Mouse (Mus musculus): ENCODE data around the gene Hectd3.

Gene Hectd3

DNA sequence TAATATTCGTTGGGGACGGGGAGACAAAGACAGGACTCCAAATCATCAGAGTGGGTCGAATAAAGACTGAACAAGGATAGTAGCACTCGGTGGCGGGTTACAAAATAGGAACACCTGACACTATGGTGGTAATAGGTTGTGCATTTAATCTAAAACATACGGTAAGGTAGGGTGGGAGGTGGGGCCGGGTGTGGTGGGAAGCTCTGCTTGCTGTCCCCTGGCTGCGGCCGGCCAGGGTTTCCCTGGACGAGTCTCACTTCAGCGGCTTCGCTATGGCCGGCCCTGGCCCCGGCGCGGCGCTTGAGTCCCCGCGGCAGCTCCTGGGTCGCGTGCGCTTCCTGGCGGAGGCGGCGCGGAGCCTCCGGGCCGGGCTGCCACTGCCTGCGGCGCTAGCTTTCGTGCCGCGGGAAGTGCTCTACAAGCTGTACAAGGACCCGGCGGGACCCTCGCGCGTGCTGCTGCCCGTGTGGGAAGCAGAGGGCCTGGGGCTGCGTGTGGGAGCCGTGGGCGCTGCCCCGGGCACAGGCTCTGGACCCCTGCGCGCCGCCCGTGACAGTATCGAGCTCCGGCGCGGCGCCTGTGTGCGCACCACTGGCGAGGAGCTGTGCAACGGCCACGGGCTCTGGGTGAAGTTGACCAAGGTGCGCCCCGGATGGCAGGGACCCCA is at the start of gene Hectd3:
Hectd3 (plus strand) TSS at position 187 of the 667 bp plus-strand sequence.
- in situ Hi-C loops (cut with MboI; ENCODE audit: low pct_unique_long_range_greater_than_20kb in 1 of 2, low sequenced_read_pairs in 2 of 2, unreplicated experiment in 1 of 2) = loop anchor here in 1 of 2 experiments (25.0 kb wide), 1 partner anchor 283 kb away; the partner anchor contains the start of genes Ccdc163, Mmachc and Tesk2

DNA sequence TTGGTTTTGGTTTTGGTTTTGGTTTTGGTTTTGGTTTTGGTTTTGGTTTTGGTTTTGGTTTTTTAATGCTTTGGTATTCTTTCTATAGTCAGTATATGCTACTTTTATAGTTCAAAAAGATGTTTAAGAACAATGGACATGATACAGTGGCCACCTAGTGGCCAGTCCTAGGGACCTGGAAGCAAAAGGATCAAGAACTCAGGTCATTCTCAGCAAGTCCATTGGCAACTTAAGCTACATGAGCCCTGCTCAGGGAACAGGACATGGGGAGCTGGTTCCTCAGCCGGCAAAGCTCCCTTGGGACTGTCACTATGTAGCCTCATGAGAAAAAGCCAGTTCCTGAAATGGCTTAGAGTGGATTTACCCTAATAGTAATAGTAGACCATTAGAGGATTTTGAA is 43.5 kb upstream of the Hectd3 start:
- in situ Hi-C loops (cut with MboI; ENCODE audit: low pct_unique_long_range_greater_than_20kb in 1 of 2, low sequenced_read_pairs in 2 of 2, unreplicated experiment in 1 of 2) = no loop called here

DNA sequence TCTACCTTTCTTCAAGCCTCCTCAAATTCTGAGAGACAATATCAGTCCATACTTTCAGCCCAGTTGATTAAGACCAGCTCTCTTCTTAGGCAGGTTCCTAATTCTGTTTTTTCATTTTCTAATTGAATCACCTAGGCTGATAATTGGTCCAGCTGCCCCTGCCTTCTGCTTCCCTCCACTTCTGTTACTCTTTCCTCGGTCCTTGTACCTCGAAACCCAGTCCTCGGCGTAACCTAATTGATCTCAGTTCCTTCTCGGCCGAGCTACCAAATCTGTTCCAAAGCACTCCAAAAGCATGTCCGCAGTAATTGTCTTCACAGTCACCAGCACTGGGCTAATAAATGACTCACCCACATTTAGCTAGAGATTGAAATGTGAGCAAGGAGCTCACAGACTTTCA is 40.2 kb upstream of the Hectd3 start:
- in situ Hi-C loops (cut with MboI; ENCODE audit: low pct_unique_long_range_greater_than_20kb in 1 of 2, low sequenced_read_pairs in 2 of 2, unreplicated experiment in 1 of 2) = no loop called here

DNA sequence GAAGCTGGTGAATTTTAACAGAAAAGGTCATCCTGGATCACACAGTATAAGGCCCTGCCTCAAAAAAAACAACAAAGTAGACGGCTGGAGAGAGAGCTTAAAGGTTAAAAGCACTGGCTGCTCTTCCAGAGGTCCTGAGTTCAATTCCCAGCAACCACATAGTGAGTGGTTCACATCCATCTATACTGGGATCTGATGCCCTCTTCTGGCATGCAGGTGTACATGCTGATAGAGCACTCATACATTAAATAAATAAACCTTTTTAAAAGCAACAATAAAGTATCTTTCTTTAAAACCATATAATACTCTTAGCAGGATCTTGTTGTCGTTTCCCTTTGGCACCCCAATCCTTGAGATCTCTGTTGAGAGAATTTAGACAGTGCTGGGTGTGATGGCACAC is 18.6 kb upstream of the Hectd3 start:
- in situ Hi-C loops (cut with MboI; ENCODE audit: low pct_unique_long_range_greater_than_20kb in 1 of 2, low sequenced_read_pairs in 2 of 2, unreplicated experiment in 1 of 2) = loop anchor here in 1 of 2 experiments (25.0 kb wide), 1 partner anchor 264 kb away; the partner anchor contains the start of genes Ccdc163, Mmachc and Tesk2

DNA sequence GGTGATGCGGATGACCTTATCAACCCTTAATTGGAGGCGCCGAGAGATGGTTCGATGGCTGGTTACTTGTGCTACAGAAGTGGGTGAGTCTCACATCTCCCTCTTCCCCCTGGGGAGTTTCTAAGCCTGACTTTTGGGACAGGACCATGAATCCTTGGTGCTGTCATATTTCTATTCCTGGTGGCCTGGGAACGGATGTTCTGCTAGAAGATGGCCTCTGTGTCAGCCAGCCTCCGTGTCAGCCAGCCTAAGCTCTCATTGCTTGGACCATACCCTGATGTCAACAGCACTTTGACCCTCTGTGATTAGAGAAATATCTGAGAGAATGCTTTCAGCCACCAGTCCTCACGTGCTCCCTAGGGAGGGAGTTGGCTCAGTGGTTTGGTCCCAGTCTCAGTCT is 9.4 kb upstream of the Hectd3 start:
- in situ Hi-C loops (cut with MboI; ENCODE audit: low pct_unique_long_range_greater_than_20kb in 1 of 2, low sequenced_read_pairs in 2 of 2, unreplicated experiment in 1 of 2) = loop anchor here in 1 of 2 experiments (25.0 kb wide), 1 partner anchor 273 kb away; the partner anchor contains the start of genes Ccdc163, Mmachc and Tesk2

DNA sequence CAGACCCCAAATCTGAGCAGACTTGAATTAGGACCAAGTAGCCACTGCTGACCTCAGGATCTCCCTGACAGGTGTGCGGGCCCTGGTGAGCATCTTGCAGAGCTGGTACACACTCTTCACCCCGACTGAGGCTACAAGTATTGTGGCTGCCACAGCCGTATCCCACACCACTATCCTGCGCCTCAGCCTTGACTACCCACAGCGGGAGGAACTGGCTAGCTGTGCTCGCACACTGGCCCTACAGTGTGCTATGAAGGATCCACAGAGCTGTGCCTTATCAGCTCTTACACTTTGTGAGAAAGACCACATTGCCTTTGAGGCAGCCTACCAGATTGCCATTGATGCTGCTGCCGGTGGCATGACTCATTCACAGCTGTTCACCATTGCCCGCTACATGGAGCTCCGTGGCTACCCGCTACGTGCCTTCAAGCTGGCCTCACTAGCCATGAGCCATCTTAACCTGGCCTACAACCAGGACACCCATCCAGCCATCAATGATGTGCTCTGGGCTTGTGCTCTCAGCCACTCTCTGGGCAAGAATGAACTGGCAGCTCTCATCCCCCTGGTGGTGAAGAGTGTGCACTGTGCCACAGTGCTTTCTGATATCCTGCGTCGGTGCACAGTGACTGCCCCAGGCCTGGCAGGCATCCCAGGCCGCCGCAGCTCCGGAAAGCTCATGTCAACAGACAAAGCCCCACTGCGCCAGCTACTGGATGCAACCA is 8.6 kb upstream of the Hectd3 start:
- in situ Hi-C loops (cut with MboI; ENCODE audit: low pct_unique_long_range_greater_than_20kb in 1 of 2, low sequenced_read_pairs in 2 of 2, unreplicated experiment in 1 of 2) = loop anchor here in 1 of 2 experiments (25.0 kb wide), 1 partner anchor 274 kb away; the partner anchor contains the start of genes Ccdc163, Mmachc and Tesk2

DNA sequence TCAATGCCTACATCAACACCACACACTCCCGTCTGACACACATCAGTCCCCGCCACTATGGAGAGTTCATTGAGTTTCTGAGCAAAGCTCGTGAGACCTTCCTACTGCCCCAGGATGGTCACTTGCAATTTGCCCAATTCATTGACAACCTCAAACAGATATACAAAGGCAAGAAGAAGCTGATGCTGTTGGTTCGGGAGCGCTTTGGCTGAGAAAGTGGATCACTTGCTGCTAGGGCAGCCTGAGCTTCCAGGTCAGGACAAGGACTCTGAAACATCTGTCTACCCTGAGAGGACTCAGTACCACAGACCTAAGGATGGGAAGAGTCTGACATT is 8.0 kb upstream of the Hectd3 start:
- in situ Hi-C loops (cut with MboI; ENCODE audit: low pct_unique_long_range_greater_than_20kb in 1 of 2, low sequenced_read_pairs in 2 of 2, unreplicated experiment in 1 of 2) = loop anchor here in 1 of 2 experiments (25.0 kb wide), 1 partner anchor 275 kb away; the partner anchor contains the start of genes Ccdc163, Mmachc and Tesk2

DNA sequence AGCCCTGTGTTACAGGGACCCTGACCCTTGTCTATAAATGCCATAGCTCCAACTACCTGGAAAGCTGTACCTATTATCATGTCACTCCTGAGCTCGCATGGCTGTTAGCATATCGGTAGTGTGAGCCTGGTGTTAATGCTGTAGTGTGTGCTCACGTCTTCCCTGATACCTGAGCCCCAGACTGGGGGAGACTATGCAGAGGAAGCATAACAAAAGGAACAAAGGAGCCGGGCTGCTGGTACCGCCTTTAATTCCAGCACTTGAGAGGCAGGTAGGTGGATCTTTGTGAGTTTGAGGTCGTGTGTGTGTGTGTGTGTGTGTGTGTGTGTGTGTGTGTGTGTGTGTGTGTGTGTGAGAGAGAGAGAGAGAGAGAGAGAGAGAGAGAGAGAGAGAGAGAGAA is 5.4 kb upstream of the Hectd3 start:
- in situ Hi-C loops (cut with MboI; ENCODE audit: low pct_unique_long_range_greater_than_20kb in 1 of 2, low sequenced_read_pairs in 2 of 2, unreplicated experiment in 1 of 2) = loop anchor here (5.0 to 25.0 kb wide), 2 partner anchors 162 to 277 kb away; partner anchors contain the start of genes Ccdc163 (in 1 of the 2), Mmachc (in 1 of the 2) and Tesk2 (in 1 of the 2)

DNA sequence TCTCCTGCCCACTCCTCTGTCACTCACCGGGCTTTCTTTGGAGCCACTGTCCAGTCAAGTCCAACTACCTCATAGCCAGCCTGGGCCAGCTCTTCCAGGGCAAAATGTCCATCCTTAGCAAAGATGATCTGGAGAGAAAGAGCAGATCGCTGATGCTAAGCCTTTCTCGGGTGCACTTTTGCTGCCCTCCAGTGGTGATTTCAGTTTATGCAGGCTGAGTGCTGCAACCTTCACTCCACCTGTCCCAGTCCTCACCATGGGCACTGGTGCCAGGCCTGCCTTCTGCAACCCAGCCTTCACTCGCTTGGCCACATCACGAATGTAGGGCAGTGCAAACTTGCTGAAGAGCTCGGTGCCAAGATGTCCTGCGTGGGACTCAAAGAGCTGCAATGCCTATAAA is 3.8 kb upstream of the Hectd3 start:
- in situ Hi-C loops (cut with MboI; ENCODE audit: low pct_unique_long_range_greater_than_20kb in 1 of 2, low sequenced_read_pairs in 2 of 2, unreplicated experiment in 1 of 2) = loop anchor here (5.0 to 25.0 kb wide), 2 partner anchors 164 to 279 kb away; partner anchors contain the start of genes Ccdc163 (in 1 of the 2), Mmachc (in 1 of the 2) and Tesk2 (in 1 of the 2)

DNA sequence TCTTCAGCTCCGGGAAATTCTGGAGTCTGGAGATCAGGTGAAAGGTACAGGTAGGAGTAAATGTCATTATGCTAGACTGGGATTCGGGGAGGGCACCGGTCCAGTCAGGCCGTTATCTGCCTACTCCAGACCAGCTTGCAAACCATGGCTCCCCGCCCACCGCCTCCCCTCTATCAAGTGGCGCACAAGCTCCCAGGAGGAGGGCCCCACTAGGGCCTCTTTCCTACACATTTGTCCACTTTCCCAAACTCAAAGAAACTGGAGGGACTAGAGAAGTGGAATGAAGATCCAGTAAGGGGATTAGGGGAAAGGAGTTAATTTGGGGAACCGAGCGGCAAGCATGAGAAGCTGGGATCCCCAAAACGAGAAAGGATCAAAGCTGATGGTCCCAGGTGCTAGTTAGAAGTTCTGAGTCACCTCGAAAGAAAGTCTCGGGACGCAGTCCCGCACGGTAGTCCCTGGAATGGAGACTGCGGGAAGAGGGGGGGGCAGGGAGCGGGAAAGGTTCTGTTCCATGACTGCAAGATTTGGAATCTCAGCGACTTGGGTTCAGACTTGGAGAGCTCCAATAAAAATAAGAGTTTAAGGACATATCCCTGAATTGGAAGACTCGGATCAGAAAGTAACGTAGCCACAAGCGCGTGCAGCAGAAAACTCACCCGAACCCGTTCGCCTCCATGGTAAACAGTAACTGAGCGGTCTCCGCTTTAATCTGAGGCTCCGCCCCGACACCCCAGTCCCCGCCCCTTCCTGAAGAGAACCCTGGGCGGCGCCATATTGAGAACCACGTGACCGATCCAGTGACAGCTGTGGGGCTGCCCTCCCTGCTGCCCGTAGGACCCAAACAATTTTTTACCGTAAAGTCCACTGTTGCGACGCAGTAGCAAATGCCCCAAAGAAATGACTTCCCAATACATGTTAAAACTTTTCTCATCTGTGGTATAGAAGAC is 1.2 kb upstream of the Hectd3 start, which contains the start of gene Urod:
Urod (minus strand) TSS at position 742 of the 950 bp plus-strand sequence.
- in situ Hi-C loops (cut with MboI; ENCODE audit: low pct_unique_long_range_greater_than_20kb in 1 of 2, low sequenced_read_pairs in 2 of 2, unreplicated experiment in 1 of 2) = loop anchor here (5.0 to 25.0 kb wide), 2 partner anchors 167 to 282 kb away; partner anchors contain the start of genes Ccdc163 (in 1 of the 2), Mmachc (in 1 of the 2) and Tesk2 (in 1 of the 2)

DNA sequence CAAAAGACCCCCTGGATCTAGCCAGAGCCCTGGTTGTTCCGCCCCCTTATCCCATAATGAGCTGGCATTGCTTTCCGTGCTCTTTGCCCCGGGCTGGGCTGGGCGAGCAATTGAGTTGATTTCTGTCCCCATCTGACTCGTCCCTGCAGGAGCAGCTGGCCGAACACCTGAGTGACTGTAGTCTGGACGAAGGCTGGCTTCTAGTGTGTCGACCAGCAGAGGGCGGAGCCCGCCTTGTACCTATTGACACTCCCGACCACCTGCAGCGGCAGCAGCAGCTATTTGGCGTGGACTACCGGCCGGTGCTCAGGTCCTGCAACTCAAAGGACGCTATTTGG is 650 bp downstream of the Hectd3 start:
- in situ Hi-C loops (cut with MboI; ENCODE audit: low pct_unique_long_range_greater_than_20kb in 1 of 2, low sequenced_read_pairs in 2 of 2, unreplicated experiment in 1 of 2) = loop anchor here in 1 of 2 experiments (25.0 kb wide), 1 partner anchor 283 kb away; the partner anchor contains the start of genes Ccdc163, Mmachc and Tesk2

DNA sequence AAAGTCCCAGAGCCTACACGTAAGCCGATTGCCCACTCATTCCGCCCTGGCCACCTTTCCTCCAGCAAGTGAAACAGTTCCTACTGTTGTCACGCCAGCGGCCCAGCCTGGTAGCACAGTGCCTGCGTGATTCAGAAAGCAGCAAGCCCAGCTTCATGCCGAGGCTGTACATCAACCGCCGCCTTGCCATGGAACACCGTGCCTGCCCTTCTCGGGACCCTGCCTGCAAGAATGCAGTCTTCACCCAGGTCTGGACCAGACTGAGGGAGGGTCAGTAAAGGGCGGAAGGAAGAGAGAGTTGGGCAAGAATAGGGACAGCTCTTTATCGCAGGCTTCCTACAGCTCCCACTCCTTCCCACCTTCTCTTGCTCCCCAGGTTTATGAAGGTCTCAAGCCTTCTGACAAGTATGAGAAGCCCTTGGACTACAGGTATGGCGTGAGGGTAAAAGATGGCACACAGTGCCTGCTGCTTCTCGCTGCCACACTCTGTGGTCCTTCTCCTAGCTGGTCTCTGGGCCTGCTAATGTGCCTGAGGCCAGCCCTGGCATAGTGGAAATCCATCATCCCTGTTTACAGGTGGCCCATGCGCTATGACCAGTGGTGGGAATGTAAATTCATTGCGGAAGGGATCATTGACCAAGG is 4.5 kb downstream of the Hectd3 start:
- in situ Hi-C loops (cut with MboI; ENCODE audit: low pct_unique_long_range_greater_than_20kb in 1 of 2, low sequenced_read_pairs in 2 of 2, unreplicated experiment in 1 of 2) = loop anchor here in 1 of 2 experiments (25.0 kb wide), 1 partner anchor 287 kb away; the partner anchor contains the start of genes Ccdc163, Mmachc and Tesk2

DNA sequence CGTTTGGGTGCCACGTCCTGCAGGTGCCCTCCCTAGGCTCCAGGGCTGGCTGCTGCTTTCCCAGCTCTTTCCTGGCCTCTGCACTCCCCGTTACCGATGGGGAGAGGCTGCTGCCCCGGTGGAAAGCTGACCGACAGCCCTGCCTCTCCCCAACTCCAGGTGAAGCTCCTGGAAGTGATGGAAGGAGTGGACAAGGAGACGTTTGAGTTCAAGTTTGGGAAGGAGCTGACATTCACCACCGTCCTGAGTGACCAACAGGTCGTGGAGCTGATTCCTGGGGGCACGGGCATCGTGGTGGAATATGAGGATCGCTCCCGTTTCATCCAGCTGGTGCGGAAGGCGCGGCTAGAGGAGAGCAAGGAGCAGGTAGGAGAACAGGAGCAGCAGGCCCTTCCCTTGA is 6.8 kb downstream of the Hectd3 start:
- in situ Hi-C loops (cut with MboI; ENCODE audit: low pct_unique_long_range_greater_than_20kb in 1 of 2, low sequenced_read_pairs in 2 of 2, unreplicated experiment in 1 of 2) = no loop called here

DNA sequence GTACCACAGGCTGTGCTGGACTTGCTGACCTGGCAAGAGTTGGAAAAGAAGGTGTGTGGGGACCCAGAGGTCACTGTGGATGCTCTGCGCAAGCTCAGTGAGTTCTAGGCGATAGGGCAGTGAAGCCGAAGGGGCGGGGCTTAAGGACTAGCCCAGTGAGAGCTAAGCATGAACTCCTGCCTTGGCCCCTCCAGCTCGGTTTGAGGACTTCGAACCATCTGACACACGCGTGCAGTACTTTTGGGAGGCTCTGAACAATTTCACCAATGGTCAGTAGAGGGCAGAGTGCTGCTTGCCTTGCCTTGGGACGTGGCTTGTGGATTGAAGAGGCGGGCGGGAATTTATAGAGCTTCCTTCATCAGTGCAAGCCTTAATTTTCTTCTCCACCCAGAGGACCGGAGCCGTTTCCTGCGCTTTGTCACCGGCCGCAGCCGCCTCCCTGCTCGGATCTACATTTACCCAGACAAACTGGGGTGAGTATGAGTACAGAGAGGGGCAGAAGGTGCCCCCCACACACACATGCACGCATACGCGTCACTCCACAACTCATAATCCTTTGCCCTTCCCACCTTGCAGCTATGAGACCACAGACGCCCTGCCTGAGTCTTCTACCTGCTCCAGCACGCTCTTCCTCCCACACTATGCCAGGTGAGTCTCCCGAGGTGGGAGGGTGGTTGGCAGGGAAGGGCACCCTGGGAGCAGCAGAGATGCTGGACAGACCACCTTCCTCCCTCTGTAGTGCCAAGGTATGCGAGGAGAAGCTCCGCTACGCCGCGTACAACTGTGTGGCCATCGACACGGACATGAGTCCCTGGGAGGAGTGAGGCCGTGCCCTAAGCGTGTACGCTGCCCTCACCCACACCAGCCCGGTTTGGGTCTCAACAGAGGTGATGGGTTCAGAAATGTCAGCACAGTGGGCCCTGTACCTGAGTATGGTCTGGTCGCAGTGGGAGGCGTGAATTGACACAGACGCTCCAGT is 7.7 kb downstream of the Hectd3 start:
- in situ Hi-C loops (cut with MboI; ENCODE audit: low pct_unique_long_range_greater_than_20kb in 1 of 2, low sequenced_read_pairs in 2 of 2, unreplicated experiment in 1 of 2) = no loop called here

DNA sequence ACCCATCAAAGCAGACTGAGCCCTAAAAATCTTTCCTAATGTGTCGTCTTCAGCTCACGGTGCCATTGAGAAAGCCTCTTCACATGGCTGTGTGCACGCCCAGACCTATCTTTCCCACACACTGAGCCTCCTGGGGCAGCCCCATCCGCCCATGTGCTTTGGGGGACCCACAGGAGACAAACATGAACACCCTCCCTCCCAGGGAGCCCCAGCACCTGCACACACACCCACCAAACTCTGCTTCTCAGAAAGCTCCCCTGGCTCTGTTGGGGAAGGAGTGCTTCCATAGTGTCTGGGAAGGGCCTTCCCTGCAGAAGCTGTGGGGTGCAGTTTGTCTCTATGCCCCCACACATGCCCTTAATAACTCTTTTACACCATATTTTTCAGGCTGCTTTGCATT is 9.5 kb downstream of the Hectd3 start:
- in situ Hi-C loops (cut with MboI; ENCODE audit: low pct_unique_long_range_greater_than_20kb in 1 of 2, low sequenced_read_pairs in 2 of 2, unreplicated experiment in 1 of 2) = loop anchor here in 1 of 2 experiments (5.0 kb wide), 1 partner anchor 138 kb away; no protein-coding TSS in a partner anchor

DNA sequence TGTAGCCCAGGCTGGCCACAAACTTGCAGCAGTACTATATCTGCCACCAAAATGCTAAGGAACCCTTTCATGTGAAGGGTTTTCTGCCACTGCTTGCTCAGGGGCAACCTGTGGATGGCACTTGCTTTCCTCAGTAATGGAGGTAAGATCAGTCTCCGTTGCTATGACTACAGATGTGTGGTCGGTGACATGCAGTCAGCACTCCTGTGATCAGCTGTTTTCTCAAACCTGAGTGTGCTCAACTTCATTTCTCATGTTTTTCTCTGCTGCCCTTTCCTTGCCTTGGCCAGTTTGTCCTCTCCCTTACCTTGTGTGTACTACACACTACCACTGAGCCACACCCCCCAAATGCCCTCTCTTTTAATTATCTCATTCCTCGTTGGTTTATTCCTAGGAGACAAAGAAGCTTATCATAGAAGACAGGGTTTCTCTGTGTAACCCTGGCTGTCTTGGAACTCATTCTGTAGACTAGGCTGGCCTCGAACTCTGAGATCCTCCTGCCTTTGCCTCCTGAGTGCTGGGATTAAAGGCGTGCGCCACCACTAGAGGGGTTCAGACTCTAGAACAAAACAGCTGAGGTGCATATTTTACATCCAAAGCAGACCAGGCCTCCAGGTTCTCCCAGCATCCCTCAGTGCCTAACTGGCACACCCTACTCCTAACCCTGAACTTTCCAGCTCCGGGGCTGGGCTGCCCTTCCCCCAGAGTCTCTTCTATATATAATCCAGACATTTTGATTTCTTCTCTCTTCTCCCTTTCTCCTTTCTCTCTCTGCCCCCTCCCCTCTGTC is 10.7 kb downstream of the Hectd3 start:
- in situ Hi-C loops (cut with MboI; ENCODE audit: low pct_unique_long_range_greater_than_20kb in 1 of 2, low sequenced_read_pairs in 2 of 2, unreplicated experiment in 1 of 2) = loop anchor here in 1 of 2 experiments (5.0 kb wide), 1 partner anchor 136 kb away; no protein-coding TSS in a partner anchor
